Mouse (Mus musculus) liver, adult 2 months (tissue): ENCODE data around the gene Slc34a2.

Experiments
- CTCF ChIP-seq: fragments of 200-500 bp; IDR thresholded peaks from 2 replicates; pipeline ENCODE4 v1.5.1; 2011; ENCODE audit warnings: low read depth, low read length, control low read depth
- POLR2A ChIP-seq: fragments of 200-500 bp; IDR thresholded peaks from 2 replicates; pipeline ENCODE4 v1.6.1; 2011; ENCODE audit warnings: low read length, control low read depth; ENCODE audit not compliant: insufficient read depth; ENCODE audit errors: extremely low read depth

DNA sequence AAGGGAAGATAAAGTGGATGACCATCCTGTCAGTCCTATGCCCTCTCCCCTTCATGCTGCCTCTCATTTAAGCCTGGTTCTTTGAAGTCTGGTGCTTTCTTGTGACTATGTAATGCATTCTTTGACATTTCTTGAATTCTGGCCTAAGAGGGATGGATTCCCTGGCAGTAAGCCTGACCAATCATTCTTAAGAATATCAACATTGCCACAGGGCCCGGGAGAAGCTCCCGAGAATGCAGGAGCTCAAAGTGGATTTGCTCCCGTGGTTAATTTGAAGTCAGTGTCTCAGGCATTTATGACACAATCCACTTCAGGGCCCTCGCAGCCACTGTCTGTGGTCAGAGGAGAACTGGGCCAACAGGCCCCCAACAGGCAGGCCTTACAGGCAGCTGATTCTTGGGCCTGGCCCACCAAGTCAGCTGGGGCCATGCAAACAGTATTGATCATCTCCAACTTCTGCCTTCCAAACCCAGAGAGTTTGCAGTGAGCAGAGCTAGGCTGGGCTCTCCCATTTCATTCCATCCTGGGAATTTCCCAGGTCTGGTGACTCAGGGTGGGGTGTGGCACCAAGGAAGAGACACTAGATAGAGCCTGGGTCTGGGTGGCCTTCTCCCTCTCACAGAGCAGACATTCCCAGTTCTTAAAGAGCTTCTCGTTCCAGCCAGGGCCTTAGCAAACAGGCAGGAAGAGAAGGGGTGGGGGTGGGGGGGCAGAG, 4.3 kb downstream of the Slc34a2 start:
- no peak for TF ChIP-seq CTCF
- no peak for TF ChIP-seq POLR2A
